Mouse (Mus musculus) c-Kit-negative CD71-positive TER-119-positive erythroid progenitor cells, embryonic 14.5 days (primary cell): ENCODE measurements around the gene Lrpap1.

ENCODE experiments used
- DNase-seq: peaks from one replicate; pipeline ENCODE4 v3.0.0-alpha.2; 2013; ENCODE audit warnings: low read depth, low spot score

Lrpap1 gene

DNA sequence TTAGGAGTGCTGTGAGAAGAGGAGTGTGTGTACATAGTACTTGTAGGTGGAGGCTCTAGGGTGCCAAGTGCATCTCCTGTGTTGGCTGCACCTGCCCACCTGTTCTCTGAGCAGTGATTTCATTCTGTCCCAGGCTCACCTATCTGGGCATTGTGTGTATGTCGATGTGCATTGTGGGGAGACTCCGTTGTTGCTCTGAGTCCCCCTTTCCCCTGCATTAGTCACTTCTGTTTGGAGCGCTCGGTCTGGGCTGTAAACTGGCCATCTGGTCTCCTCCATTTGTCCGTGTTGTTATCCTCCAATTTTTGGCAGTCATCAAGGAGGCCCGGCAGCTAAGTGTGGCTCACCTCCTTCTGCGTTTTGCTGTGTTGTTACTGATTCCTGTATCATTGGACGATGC lies 14.5 kb upstream of the Lrpap1 start:
- DNase-seq, result no peak

DNA sequence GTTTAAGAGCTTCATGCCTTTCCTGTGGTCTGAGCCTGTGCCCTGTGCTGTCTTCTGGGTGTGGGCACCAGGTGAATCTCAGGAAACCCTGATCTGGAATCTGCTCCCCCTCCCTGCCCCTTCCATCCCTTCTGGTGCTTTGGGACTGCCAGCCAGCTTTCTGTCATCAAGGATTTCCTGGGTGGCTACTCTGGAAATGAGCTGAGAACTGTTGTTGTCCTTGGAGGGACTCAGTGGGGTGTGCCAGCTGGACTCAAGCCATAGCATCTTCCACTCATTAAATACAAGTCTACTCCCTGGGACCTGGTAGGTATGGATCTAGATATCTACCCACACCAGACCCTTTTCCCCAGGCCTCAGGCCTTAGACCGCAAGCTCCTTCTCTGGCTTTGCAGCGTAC lies 12.9 kb upstream of the Lrpap1 start:
- no peak for DNase-seq

DNA sequence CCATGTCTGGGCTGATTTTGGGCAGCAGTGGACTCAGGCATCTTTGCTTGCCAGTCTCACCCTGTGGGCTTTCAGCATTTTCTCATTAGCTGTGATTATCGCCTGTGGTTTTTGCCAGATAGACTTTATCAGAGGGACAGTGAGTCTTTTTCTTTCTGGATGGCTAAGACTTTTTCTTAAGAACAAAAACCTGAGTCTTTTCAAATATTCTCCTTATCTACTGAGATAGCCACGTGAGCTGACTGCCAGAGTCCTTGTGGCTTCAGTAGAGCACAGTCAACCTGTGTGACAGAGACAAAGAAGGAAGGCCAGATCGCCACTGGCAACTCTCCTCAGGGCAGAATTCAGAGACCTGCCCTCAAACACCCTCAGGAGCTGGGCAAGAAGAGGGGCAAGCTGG lies 12.1 kb upstream of the Lrpap1 start:
- no peak for DNase-seq

DNA sequence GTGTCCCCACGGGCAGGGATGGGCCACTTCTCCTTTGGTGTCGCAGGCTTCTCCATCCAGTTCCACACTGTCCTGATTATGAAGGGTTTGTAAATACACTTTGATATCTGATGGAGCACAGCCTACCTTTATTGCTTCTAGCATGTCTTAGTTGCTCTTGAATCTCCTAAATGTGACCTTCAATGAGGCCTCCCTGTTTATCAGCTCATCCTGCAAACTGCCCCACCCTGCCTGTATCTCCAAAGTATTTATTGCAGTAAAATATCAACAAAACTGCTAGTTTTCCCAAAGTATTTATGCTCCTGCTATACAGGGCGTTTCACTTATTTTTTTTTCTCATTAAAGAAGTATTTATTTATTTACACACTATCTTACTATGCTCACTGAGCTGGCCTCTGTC lies 10.4 kb upstream of the Lrpap1 start:
- DNase-seq, result no peak

DNA sequence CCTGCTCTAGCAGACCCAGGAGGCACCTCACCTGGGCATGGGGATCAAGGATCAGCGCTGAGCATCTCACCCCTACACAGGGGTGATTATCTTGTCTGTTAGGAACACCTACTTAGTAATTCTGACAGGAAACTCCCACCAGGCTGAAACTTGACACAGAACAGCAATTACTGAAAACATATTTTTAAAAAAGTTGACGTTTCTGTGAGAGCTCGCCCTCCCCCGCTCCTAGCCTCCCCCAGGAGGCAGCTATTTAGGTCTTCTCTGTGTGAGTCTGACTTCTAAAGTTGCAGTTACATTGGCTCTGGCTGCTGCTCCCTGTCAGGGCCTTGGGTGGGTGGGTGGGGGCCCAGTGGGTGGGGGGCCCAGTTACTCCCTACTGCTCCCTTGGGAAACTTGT lies 6.9 kb upstream of the Lrpap1 start:
- DNase-seq, result no peak

DNA sequence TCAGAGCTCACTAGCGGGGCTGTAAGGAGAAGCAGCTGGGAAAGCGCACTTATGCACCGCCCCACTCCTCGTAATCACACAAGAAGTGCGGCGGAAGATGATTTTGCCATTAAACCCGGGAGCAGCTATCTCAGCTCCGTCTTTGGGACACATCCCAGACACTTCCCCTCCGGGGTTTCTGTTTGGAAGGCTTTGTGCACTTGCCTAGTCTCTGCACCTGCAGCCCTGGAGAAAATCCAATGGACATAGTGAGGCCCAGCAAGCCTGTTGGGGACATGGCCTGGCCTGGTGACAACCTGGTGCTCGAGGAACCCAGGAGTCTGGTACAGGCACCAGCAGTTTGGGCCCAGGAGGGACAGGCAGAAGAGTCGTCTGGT lies 344 bp upstream of the Lrpap1 start:
- no peak for DNase-seq

- DNase-seq, result no peak
Observed at GRCm38 (mm10) chr5:35104183-35104959, 1.2 kb downstream of the Lrpap1 start.

DNA sequence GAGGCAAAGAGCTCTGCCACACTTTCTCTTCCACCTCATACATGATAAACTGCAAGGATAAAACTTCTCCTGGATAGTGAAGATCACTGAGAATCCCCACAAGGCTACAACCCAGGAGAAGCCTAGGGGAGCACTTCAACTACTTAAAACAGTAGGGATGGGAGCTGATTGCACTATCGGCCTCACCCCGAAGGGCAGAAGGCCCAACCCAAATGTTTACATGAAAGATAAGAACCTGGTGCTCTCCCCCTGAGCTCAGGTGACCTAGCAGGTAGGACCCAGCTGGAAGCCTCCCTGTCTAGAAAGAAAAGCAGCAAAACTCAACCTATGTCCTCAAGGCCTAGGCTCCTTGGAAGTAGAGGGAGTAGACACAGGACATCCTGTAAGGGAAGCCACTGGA lies 2.0 kb downstream of the Lrpap1 start:
- DNase-seq, result no peak

DNA sequence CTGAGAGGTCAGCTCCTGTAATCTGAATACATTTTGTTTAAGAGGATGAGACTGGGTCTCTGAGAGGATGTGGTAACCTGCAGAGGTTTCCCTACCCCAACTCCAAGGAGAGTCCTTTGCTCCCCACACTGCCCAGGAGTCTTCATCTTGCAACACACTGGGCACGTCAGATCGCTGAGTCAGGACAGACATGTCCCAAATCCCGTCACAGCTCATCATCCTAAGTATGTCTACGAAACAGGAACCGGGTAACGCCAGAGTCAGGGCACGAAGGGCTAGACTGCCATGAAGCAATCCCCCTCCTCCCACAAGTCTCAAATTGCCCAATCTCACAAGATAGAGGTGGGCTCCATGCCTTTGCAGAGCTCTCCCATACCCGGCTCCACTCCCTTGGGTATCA lies 2.5 kb downstream of the Lrpap1 start:
- DNase-seq, result no peak

DNA sequence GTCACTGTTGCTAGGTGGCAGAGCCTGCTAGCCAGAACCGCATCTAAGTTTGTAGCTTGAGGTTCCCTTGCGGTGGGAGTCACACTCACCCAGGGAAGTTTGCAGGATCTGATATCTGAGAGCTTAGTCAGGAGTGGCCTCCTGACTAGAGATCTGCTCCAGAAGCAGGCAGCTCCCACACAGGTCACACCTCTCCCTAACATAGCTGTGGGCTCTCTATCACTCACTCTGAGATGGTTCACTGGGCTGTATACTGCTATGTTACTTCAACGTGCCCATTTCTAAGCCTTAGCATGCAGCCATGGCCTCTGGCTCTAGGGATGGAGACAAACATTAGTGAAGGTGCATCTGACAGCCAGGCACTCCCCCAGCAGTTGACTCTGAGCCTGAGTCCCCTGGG lies 13.9 kb downstream of the Lrpap1 start:
- no peak for DNase-seq

DNA sequence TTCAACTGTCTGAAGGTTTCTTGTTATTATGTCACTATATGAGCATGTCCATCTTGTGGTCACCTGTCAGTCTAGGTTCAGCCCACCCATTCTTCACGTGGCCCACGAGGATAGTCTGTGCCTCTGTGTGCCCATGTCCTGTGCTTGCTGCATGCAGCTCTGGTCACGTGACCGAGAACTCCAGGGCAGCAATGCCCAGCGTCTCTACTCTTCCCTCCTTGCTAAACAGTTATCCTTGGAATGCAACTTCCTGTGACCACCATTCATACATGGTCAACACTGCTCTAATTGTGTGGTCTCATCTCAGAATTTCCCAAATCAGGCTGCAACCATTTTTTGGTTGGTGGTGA lies 16.0 kb downstream of the Lrpap1 start:
- DNase-seq, result no peak

GRCm38 (mm10) chr5:35088785-35089613 lies 16.6 kb downstream of the Lrpap1 start:
- peak; percentile 57 for DNase-seq

DNA sequence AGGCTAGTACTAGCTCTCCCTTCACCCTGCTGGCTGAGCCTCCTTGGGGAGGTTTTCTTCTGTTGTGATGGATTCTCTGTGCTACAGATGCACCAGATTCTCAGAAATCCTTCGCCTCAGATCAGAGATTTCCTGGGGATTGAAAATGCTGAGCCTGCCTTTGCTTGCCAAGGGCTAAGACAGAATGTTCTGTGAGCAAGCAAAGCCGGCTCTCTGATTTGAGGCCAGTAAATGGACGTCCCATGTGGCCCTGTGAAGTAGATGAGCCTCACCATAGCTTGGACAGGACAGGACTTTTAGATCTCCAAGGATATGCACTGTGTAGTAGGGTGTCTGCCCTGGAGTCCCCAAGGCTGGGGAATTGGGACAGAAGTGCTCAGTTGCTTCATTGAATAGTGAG lies 20.7 kb downstream of the Lrpap1 start:
- no peak for DNase-seq

DNA sequence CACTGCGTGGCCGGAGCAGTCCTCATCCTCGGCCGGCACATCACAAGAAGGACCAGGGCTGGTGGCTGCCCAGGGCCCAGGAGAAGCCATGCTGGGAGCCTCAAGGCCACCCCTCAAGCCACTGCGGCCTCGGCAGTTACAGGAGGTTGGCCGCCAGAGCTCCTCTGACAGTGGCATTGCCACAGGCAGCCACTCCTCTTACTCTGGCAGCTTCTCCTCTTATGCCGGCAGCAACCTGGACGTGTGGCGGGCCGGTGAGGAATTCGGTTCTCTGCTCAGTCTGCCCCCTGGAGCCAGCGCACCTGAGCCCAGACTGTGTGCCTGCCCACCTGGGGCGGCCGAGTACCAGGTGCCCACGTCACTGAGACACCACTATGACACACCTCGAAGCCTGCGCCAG lies 26.5 kb downstream of the Lrpap1 start:
- DNase-seq, result no peak

- no peak for DNase-seq
Observed at GRCm38 (mm10) chr5:35076369-35076768, 29.2 kb downstream of the Lrpap1 start.

DNA sequence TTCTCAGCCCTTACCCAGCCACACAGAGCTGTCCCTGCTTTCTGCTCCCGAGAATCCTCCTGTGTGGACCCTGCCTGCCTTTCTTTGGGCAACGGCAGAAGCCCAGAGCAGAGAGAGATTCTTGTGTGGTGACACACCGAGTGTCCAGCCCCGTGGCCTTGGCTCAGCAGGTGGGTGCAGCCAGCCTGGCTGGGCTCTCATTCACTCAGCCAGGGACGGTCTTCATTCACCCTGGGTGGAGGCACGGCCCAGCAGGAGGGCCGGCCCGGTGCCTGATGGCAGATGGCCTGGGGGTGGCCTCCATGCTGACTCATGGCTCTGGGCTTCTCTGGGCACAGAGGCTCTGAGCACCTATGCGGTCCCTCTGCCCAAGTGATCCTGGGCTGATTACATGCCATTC lies 31.6 kb downstream of the Lrpap1 start:
- DNase-seq, result no peak

DNA sequence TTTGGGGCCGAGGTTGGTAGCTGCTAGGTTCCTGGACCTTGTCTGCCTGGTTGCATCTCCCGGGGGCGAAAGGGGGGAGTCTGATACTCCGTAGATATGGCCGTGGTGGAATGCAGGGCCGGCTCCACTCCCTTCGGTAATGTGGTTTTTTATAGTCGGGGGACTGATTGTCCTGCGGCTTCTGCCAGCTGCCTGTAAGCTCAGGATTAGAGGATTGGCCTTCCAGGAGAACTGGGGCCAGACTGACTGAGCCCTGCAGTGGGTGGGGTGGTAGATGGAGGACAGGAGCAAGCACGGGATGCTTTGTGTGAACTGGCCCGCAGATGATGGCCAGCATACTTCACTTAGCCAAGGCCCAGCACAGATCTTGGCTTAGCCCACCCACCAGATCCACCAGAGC lies 32.3 kb downstream of the Lrpap1 start:
- DNase-seq, result no peak

- no peak for DNase-seq
Observed at GRCm38 (mm10) chr5:35071855-35072254, 33.7 kb downstream of the Lrpap1 start.

GRCm38 (mm10) chr5:35070953-35071352 lies 34.6 kb downstream of the Lrpap1 start:
- DNase-seq, result no peak

DNA sequence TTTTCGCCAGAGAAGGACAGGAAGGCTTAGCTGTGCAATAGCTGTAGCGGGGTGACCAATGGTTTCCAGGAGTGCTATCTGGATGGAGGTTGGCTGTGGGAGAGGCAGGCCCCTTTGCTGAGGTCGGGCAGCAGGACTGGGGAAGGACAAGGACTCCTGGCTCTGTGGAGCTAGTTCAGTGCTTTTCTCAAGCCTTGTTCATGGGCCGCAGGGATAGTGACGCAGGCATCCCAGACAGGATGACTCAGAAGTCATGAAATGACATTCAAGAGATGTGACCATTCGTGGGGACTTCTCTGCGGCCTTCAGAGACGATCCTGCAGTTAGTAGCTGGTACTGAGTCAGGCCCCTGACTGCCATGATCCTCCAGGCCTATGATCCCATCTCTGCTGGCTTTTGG lies 35.3 kb downstream of the Lrpap1 start:
- DNase-seq, result no peak

DNA sequence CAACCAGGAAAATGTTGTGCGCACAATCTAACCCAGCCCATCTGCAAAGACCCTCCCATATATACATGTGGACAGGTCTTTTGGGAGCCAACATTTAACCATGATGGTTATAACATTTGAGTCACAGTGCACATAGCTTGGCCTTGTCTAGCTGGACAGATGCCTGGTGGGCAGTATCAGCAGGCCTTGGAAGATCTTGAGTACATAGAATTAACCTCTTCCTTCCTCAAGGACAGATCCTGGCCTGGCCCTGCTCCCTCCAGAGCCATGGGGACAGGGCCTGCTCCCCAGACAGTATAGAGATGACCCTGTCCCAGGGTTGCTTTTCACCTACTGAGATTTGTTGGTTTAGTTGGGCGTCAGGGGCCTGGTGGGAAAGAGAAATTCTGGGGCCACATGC lies 35.7 kb downstream of the Lrpap1 start:
- no peak for DNase-seq

DNA sequence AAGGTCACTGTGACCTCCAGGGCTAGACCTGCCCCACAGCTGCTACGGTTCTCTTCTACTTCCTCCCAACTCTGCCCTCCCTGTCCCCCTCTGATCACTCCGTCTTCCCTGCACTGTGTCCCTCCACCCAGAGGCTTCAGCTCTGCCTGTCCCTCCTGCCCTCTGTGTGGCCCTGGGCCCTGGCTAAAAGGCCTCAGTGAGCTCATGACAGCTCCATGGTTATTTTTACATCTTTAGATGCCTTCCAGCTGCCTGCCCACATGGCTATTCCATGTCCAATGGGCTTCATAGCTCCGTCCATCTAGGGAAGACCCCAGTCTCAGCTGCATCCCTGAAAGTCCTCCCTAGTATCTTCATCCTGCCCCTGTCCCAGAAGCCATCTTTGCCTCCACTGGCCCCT lies 45.5 kb downstream of the Lrpap1 start:
- no peak for DNase-seq

- DNase-seq, result no peak
Observed at GRCm38 (mm10) chr5:35058216-35058615, 47.4 kb downstream of the Lrpap1 start.
